Mouse (Mus musculus) CH12.LX (cell line): ENCODE results near the gene Fancc.

ENCODE experiments used
- CTCF ChIP-seq, 2 experiments: IDR thresholded peaks in 1 of 2; conservative IDR thresholded peaks in 1 of 2; 2 replicates each; pipeline ENCODE4 v1.5.1; 2011 to 2012; ENCODE audit warnings: low read depth in 2 of 2, low read length in 2 of 2, improper control_type of control experiment in 1 of 2, inconsistent platforms in 1 of 2, mild to moderate bottlenecking in 1 of 2, moderate library complexity in 1 of 2
- POLR2A ChIP-seq: IDR thresholded peaks from 2 replicates; pipeline ENCODE4 v1.6.1; 2011; ENCODE audit warnings: low read depth, mild to moderate bottlenecking, improper control_type of control experiment, low read length
- POLR2AphosphoS2 ChIP-seq: IDR thresholded peaks from 2 replicates; pipeline ENCODE4 v1.6.1; 2011; ENCODE audit warnings: low read depth, low read length, improper control_type of control experiment
- SIN3A ChIP-seq: IDR thresholded peaks from 2 replicates; pipeline ENCODE4 v1.6.1; 2012; ENCODE audit warnings: low read length, improper control_type of control experiment, inconsistent platforms
- SMC3 ChIP-seq: IDR thresholded peaks from 2 replicates; pipeline ENCODE4 v1.6.1; 2011; ENCODE audit warnings: low read depth, low read length, improper control_type of control experiment
- TBP ChIP-seq: conservative IDR thresholded peaks from 2 replicates; pipeline ENCODE4 v1.6.1; 2011; ENCODE audit warnings: low read depth, low read length, improper control_type of control experiment

DNA sequence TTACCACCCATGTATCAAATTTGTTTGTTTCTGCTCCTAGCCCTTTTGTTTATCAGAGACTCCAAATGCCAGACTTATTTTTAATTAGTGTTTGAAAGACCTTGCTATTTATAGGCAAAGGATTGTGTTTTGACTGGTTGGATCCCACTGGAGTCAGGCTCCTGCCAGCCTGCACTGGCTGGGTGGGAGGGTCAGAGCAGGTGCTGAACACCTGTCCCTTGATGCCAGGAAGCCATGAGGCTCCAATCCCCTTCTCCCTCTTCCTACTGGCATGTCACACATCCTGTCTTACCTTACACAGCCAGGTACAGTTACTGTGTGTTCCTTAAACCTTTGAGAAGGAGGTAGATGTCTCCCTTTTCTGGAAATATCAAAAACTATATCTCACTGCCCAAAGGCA, 213.8 kb downstream of the Fancc start:
- TF ChIP-seq POLR2A (no peak), CTCF (conservative IDR thresholded peaks at IDR 0.05 in 1 of 2, IDR thresholded peaks at IDR 0.05 in 1 of 2; ENCODE audit: low read depth in 2 of 2, low read length in 2 of 2) (no peak), SIN3A (no peak), TBP (no peak), SMC3 (no peak), POLR2AphosphoS2 (no peak)
